Mouse (Mus musculus): ENCODE measurements at regions not wholly inside any gene's neighbourhood (a gene's known extent, or its start where the extent isn't known, plus 50 kb on each side); places are given as distances from the start of the nearest gene placed in this dataset.

DNA sequence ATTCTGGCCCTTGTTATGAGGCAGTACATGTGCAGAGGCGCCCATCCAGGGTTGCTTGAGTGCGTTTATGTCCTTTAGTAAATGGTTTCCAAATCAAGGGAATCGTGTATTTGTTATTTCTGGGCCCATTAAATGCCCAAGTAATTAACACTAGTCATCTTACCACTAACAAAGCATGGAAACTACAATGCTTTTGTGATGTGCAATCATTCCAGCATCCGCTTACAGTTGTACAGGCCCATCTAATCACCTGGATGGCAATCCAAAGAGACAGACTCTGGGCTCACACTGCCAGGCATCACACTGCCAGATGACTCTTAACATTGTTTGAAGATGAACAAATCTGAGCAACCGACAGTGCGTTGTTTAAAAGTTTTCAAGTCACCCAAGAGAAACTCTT is 113.6 kb upstream of the BC052040 start:
- H3K79me2 ChIP-seq (ENCODE audit: control insufficient read depth, insufficient read depth, low read length, poor library complexity) = no peaks in the 10 kb centered on the region
- TF ChIP-seq NELFE (IDR thresholded peaks at IDR 0.05; ENCODE audit: low read depth, low read length) (no peak), MEF2A (IDR thresholded peaks at IDR 0.05; ENCODE audit: extremely low read depth, insufficient replicate concordance, low read depth, low read length, poor library complexity, severe bottlenecking) (no peak), KAT2A (conservative IDR thresholded peaks at IDR 0.05; ENCODE audit: low read depth, low read length) (no peak), TCF12 (IDR thresholded peaks at IDR 0.05; ENCODE audit: low read depth, low read length) (no peak), BHLHE40 (IDR thresholded peaks at IDR 0.05; ENCODE audit: borderline replicate concordance, low read depth, low read length) (no peak), TAL1 (IDR thresholded peaks at IDR 0.05; ENCODE audit: low read length) (no peak), MYC (IDR thresholded peaks at IDR 0.05; ENCODE audit: low read depth, low read length) (no peak), USF1 (IDR thresholded peaks at IDR 0.05; ENCODE audit: low read depth, low read length) (no peak), POLR2AphosphoS2 (IDR thresholded peaks at IDR 0.05; ENCODE audit: low read length) (no peak), ELF1 (IDR thresholded peaks at IDR 0.05; ENCODE audit: low read depth, low read length) (no peak), EP300 (IDR thresholded peaks at IDR 0.05; ENCODE audit: low read depth in 1 of 2, low read length in 2 of 2) (no peak), ZKSCAN1 (IDR thresholded peaks at IDR 0.05; ENCODE audit: low read depth, low read length) (no peak)

DNA sequence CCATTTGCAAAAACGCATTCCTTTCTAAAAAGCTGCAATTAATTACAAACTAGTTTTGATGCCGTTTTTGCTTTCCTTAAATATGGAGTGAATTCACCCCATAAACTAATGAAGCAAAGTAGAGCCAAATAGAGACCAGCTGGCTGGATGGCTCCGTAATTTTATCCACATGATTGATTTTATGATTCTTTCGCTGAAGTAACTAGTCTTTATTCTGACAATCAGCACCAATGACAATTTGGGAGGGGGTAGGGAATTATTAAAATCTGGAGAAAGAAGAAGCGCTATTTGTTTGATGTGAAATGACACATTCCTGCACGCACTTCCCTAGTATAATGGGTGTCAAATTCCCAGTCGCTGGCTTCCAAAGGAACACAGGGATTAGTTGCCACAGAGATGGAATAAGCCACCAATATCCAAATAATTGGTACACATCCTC is 113.0 kb upstream of the BC052040 start:
- no peaks in the 10 kb centered on the region for H3K9me3 ChIP-seq (replicated peaks; ENCODE audit: insufficient read depth, low read length)

More for the DNA sequence above, 113.6 kb upstream of the BC052040 start:
- H3K9ac ChIP-seq (ENCODE audit: control insufficient read depth, low read depth, low read length, poor library complexity, severe bottlenecking) = no peak overlapping the region
- no peaks in the 10 kb centered on the region; a peak in 1 of 4 replicates for H3K27me3 ChIP-seq (ENCODE audit: control insufficient read depth in 1 of 2, insufficient read depth in 2 of 2, low read length in 2 of 2)
- H3K36me3 ChIP-seq (ENCODE audit: control insufficient read depth in 1 of 2, insufficient read depth in 2 of 2, low read length in 2 of 2) = no peaks in the 10 kb centered on the region
- no peak overlapping the region for H3K4me3 ChIP-seq (ENCODE audit: control insufficient read depth in 1 of 2, insufficient read depth in 1 of 2, low read depth in 2 of 2, low read length in 2 of 2)
- H3K4me1 ChIP-seq (ENCODE audit: control insufficient read depth in 1 of 2, insufficient read depth in 2 of 2, low read length in 2 of 2) = no peaks in the 10 kb centered on the region
- H3K9me3 ChIP-seq (replicated peaks; ENCODE audit: insufficient read depth, low read length) = no peaks in the 10 kb centered on the region
- DNase-seq (ENCODE audit: low read depth, low spot score) = no peak
- H3K27ac ChIP-seq (ENCODE audit: control insufficient read depth, low read depth, low read length) = no peak overlapping the region

More for the DNA sequence above, 113.0 kb upstream of the BC052040 start:
- no peaks in the 10 kb centered on the region for H3K36me3 ChIP-seq (ENCODE audit: control insufficient read depth in 1 of 2, insufficient read depth in 2 of 2, low read length in 2 of 2)
- no peaks in the 10 kb centered on the region for H3K79me2 ChIP-seq (ENCODE audit: control insufficient read depth, insufficient read depth, low read length, poor library complexity)
- no peaks in the 10 kb centered on the region; a peak in 1 of 4 replicates for H3K27me3 ChIP-seq (ENCODE audit: control insufficient read depth in 1 of 2, insufficient read depth in 2 of 2, low read length in 2 of 2)
- no peak for DNase-seq (ENCODE audit: low read depth, low spot score)
- TF ChIP-seq NELFE (IDR thresholded peaks at IDR 0.05; ENCODE audit: low read depth, low read length) (no peak), USF1 (IDR thresholded peaks at IDR 0.05; ENCODE audit: low read depth, low read length) (no peak), POLR2A (IDR thresholded peaks at IDR 0.05; ENCODE audit: control insufficient read depth in 1 of 2, insufficient read depth in 1 of 2, low read depth in 1 of 2, low read length in 2 of 2, poor library complexity in 1 of 2) (no peak), ZNF384 (IDR thresholded peaks at IDR 0.05; ENCODE audit: low read depth, low read length) (no peak), TCF12 (IDR thresholded peaks at IDR 0.05; ENCODE audit: low read depth, low read length) (no peak), GABPA (IDR thresholded peaks at IDR 0.05; ENCODE audit: low read depth, low read length) (no peak), KAT2A (conservative IDR thresholded peaks at IDR 0.05; ENCODE audit: low read depth, low read length) (no peak), SMC3 (IDR thresholded peaks at IDR 0.05; ENCODE audit: low read depth, low read length) (no peak), POLR2AphosphoS5 (IDR thresholded peaks at IDR 0.05; ENCODE audit: borderline replicate concordance, low read depth, low read length) (no peak), MAFK (IDR thresholded peaks at IDR 0.05; ENCODE audit: borderline replicate concordance, low read depth, low read length) (no peak)
- H3K9ac ChIP-seq (ENCODE audit: control insufficient read depth, low read depth, low read length, poor library complexity, severe bottlenecking) = no peak overlapping the region
- no peak overlapping the region for H3K27ac ChIP-seq (ENCODE audit: control insufficient read depth, low read depth, low read length)
- H3K4me1 ChIP-seq (ENCODE audit: control insufficient read depth in 1 of 2, insufficient read depth in 2 of 2, low read length in 2 of 2) = no peaks in the 10 kb centered on the region
- no peak overlapping the region for H3K4me3 ChIP-seq (ENCODE audit: control insufficient read depth in 1 of 2, insufficient read depth in 1 of 2, low read depth in 2 of 2, low read length in 2 of 2)

Data from MEL (cell line).